Mouse (Mus musculus): ENCODE results near the gene Mif4gd. TPM values are rescaled to one million over a fixed set of nuclear protein-coding genes. Genes with fewer than 3 reads are reported as not detected.

Mif4gd gene
- polyA plus RNA-seq, 1 experiment, result 108 TPM

DNA sequence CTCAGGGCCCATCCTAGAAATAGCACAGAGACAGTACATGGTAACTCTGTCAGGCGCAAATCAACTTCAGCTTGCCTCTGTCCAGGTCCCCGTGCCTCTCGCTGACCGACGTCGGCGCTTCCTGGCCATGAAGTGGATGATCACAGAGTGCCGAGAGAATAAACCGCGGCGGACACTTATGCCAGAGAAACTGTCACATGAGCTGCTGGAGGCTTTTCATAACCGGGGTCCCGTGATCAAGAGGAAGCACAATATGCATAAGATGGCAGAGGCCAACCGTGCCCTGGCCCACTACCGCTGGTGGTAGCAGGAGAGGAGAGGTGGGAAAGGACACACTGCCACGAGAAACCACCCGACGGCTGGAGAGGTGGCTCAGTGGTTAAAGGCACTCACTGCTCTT, 6.0 kb downstream of the Mif4gd start:
- no peak for TF ChIP-seq POLR2A (IDR thresholded peaks at IDR 0.05; ENCODE audit: low read depth, low read length)
- no peak for TF ChIP-seq CTCF (IDR thresholded peaks at IDR 0.05; ENCODE audit: extremely low read depth, insufficient read length, insufficient replicate concordance, low read depth, low read length)
- peaks cover 11% of the 10 kb centered on the region for H3K4me1 ChIP-seq (ENCODE audit: control insufficient read depth, insufficient read depth, insufficient read length, low read length)
- no peak overlapping the region for H3K27ac ChIP-seq (ENCODE audit: insufficient read depth, low read depth, low read length)
- no peak overlapping the region for H3K4me3 ChIP-seq (ENCODE audit: low read depth, low read length)
- peaks cover 41% of the 10 kb centered on the region for H3K36me3 ChIP-seq (ENCODE audit: control insufficient read depth, insufficient read depth, low read length)
- no peaks in the 10 kb centered on the region for H3K27me3 ChIP-seq (ENCODE audit: control insufficient read depth, insufficient read depth, low read length)
- 93% methylated on average over 18 of the region's 18 CpGs for WGBS

- WGBS, result under 1% methylated on average over 26 of the region's 26 CpGs
- TF ChIP-seq CTCF (IDR thresholded peaks at IDR 0.05; ENCODE audit: extremely low read depth, insufficient read length, insufficient replicate concordance, low read depth, low read length) (no peak), POLR2A (IDR thresholded peaks at IDR 0.05; ENCODE audit: low read depth, low read length) (no peak)
Measured at GRCm38 (mm10) chr11:115604304-115604696, 8.5 kb downstream of the Mif4gd start.

DNA sequence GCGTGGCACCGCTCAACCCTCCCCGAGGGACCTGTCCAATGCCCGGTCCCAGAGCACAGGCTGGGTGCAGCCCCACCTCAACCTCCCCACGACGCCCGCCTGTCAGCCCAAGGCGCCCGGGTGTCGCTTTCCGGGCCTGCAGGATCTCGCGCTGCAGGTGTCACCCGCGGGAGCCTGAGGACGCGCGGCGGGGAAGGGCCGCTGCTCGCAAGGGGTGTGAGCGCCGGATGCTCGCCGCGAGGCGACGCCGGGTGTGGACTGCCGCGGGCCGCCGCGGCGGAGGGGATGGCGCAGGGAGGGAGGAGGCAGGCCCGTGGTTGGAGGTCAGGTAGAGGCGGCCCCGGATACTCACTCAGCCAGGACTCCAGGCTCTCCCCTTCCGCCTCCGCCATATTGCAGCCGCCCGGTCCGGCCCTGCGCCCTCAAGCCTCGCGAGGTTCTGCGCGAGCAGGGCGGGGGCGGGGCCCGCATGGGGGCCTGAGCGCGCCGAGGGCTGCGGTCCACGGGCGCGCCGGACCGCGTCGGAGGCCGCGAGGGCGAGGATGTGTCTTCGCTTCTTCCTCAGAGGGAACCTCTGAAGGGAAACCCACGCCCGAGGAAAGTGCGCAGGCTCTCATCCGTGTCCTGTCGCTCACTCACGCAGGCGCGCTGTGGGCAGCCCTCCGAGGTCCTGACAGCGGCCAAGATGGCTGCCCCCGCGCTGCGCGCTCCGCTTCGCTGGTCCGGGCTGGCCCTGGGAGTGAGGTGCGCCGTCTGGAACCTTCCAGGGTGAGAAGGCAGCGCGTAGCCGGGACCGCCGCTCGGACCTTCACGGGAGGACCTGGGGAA, 9.1 kb downstream of the Mif4gd start, which contains the start of the genes Mrps7 and Gga3:
Gene Mrps7 (plus strand): TSS at position 450 of the 828 bp plus-strand sequence.
Gene Gga3 (minus strand): TSS at position 576 of the 828 bp plus-strand sequence.
- peak within 1 kb of the TSS; percentile 88 for H3K27ac ChIP-seq (ENCODE audit: insufficient read depth, low read depth, low read length)
- peaks cover 8% of the 10 kb centered on the region for H3K4me1 ChIP-seq (ENCODE audit: control insufficient read depth, insufficient read depth, insufficient read length, low read length)
- WGBS, result under 1% methylated on average over 92 of the region's 93 CpGs
- no peaks in the 10 kb centered on the region for H3K27me3 ChIP-seq (ENCODE audit: control insufficient read depth, insufficient read depth, low read length)
- TF ChIP-seq CTCF (IDR thresholded peaks at IDR 0.05; ENCODE audit: extremely low read depth, insufficient read length, insufficient replicate concordance, low read depth, low read length) (no peak), POLR2A (IDR thresholded peaks at IDR 0.05; ENCODE audit: low read depth, low read length) (peak; percentile 45)
- H3K4me3 ChIP-seq (ENCODE audit: low read depth, low read length), result peak within 1 kb of the TSS; percentile 94
- peaks cover 29% of the 10 kb centered on the region for H3K36me3 ChIP-seq (ENCODE audit: control insufficient read depth, insufficient read depth, low read length)

More at GRCm38 (mm10) chr11:115604304-115604696, 8.5 kb downstream of the Mif4gd start:
- Histone ChIP-seq H3K4me3 (ENCODE audit: low read depth, low read length) (peak overlapping the region; percentile 94), H3K27ac (ENCODE audit: insufficient read depth, low read depth, low read length) (peak overlapping the region; percentile 88), H3K4me1 (ENCODE audit: control insufficient read depth, insufficient read depth, insufficient read length, low read length) (peaks cover 8% of the 10 kb centered on the region), H3K36me3 (ENCODE audit: control insufficient read depth, insufficient read depth, low read length) (peaks cover 35% of the 10 kb centered on the region), H3K27me3 (ENCODE audit: control insufficient read depth, insufficient read depth, low read length) (no peaks in the 10 kb centered on the region)

DNA sequence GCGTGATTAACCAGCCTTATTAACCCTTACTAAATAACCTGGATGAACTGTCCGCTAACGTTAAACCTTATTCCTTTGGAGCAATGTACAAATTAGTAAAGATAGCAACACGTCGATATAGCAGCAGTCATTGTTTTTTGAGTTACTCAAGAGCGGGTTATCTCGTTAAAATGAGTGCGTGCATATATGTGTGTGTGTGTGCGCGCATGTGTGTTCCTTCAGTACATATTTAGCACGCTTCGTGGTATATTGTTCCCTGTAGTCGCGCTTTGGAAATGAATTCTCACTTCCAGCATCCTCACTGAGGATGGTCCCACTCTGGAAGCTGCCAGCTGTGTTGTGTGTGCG, 9.7 kb downstream of the Mif4gd start:
- 1% methylated on average over 15 of the region's 15 CpGs for WGBS

DNA sequence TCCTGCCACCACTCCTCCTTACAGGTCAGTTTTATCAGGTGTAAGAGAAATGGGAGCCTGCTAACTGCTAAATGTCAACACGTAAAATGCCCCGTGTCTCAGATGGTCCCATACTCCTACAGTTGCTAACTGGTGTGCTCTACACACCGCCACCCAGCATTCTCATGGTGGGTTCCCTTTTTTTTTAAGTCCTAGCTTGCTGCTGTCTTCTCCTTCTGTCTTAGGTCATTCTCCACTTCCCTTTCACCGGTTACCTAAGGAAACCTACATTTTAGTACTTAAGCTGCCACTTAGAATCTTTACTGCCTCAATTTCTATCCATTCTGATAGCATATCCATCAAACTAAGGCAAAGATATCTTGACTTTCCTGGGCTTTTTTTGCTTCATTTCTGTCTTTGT, 11.6 kb downstream of the Mif4gd start:
- Histone ChIP-seq H3K4me1 (ENCODE audit: control insufficient read depth, insufficient read depth, insufficient read length, low read length) (peaks cover 8% of the 10 kb centered on the region; the same call in 1 of the 2 replicates), H3K4me3 (ENCODE audit: low read depth, low read length) (no peak overlapping the region), H3K27ac (ENCODE audit: insufficient read depth, low read depth, low read length) (no peak overlapping the region), H3K36me3 (ENCODE audit: control insufficient read depth, insufficient read depth, low read length) (peaks cover 19% of the 10 kb centered on the region), H3K27me3 (ENCODE audit: control insufficient read depth, insufficient read depth, low read length) (no peaks in the 10 kb centered on the region)
- TF ChIP-seq POLR2A (IDR thresholded peaks at IDR 0.05; ENCODE audit: low read depth, low read length), result no peak
- TF ChIP-seq CTCF (IDR thresholded peaks at IDR 0.05; ENCODE audit: extremely low read depth, insufficient read length, insufficient replicate concordance, low read depth, low read length), result no peak
- 84% methylated on average over 4 of the region's 4 CpGs for WGBS

More for the DNA sequence above, 9.7 kb downstream of the Mif4gd start:
- Histone ChIP-seq H3K4me1 (ENCODE audit: control insufficient read depth, insufficient read depth, insufficient read length, low read length) (peaks cover 8% of the 10 kb centered on the region; the same call in 1 of the 2 replicates), H3K36me3 (ENCODE audit: control insufficient read depth, insufficient read depth, low read length) (peaks cover 23% of the 10 kb centered on the region), H3K4me3 (ENCODE audit: low read depth, low read length) (peak overlapping the region; percentile 94), H3K27ac (ENCODE audit: insufficient read depth, low read depth, low read length) (peak overlapping the region; percentile 70), H3K27me3 (ENCODE audit: control insufficient read depth, insufficient read depth, low read length) (no peaks in the 10 kb centered on the region)
- no peak for TF ChIP-seq CTCF (IDR thresholded peaks at IDR 0.05; ENCODE audit: extremely low read depth, insufficient read length, insufficient replicate concordance, low read depth, low read length)
- no peak for TF ChIP-seq POLR2A (IDR thresholded peaks at IDR 0.05; ENCODE audit: low read depth, low read length)

DNA sequence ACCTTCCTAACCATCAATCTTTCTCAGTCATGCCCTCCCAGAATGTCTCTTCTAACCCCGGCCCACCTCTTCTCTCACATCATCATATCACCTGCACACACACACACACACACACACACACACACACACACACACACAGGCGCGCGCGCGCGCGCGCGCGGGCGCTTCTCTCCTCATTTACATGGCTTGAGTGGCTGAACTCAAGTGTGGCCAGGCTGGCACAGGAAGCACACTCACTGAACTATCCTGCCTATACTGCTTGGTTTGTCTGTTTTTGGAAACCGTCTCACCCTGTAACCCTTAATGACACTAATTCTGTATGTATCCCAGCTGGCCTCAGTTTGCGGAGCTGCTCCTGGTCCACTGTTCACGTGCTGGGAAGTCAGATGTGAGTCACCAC, 12.0 kb downstream of the Mif4gd start:
- no peaks in the 10 kb centered on the region for H3K27me3 ChIP-seq (ENCODE audit: control insufficient read depth, insufficient read depth, low read length)
- no peak for TF ChIP-seq CTCF (IDR thresholded peaks at IDR 0.05; ENCODE audit: extremely low read depth, insufficient read length, insufficient replicate concordance, low read depth, low read length)
- peaks cover 15% of the 10 kb centered on the region for H3K36me3 ChIP-seq (ENCODE audit: control insufficient read depth, insufficient read depth, low read length)
- no peak overlapping the region for H3K4me3 ChIP-seq (ENCODE audit: low read depth, low read length)
- peaks cover 8% of the 10 kb centered on the region; the same call in 1 of the 2 replicates for H3K4me1 ChIP-seq (ENCODE audit: control insufficient read depth, insufficient read depth, insufficient read length, low read length)
- WGBS, result 97% methylated on average over 15 of the region's 15 CpGs
- H3K27ac ChIP-seq (ENCODE audit: insufficient read depth, low read depth, low read length), result no peak overlapping the region

- TF ChIP-seq POLR2A (IDR thresholded peaks at IDR 0.05; ENCODE audit: low read depth, low read length) (no peak), CTCF (IDR thresholded peaks at IDR 0.05; ENCODE audit: extremely low read depth, insufficient read length, insufficient replicate concordance, low read depth, low read length) (no peak)
- 94% methylated on average over 7 of the region's 7 CpGs for WGBS
Measured at GRCm38 (mm10) chr11:115599722-115600121, 13.0 kb downstream of the Mif4gd start.

More at GRCm38 (mm10) chr11:115599722-115600121, 13.0 kb downstream of the Mif4gd start:
- Histone ChIP-seq H3K4me1 (ENCODE audit: control insufficient read depth, insufficient read depth, insufficient read length, low read length) (peaks cover 8% of the 10 kb centered on the region; the same call in 1 of the 2 replicates), H3K4me3 (ENCODE audit: low read depth, low read length) (no peak overlapping the region), H3K27me3 (ENCODE audit: control insufficient read depth, insufficient read depth, low read length) (no peaks in the 10 kb centered on the region), H3K27ac (ENCODE audit: insufficient read depth, low read depth, low read length) (no peak overlapping the region), H3K36me3 (ENCODE audit: control insufficient read depth, insufficient read depth, low read length) (peaks cover 18% of the 10 kb centered on the region)
